Mouse (Mus musculus) heart, adult 2 months (tissue): Measurements from ENCODE around the gene Hes7.

Source experiments
- CTCF ChIP-seq: fragments of 200-600 bp; IDR thresholded peaks from 2 replicates; pipeline ENCODE4 v1.8.1; 2022; ENCODE audit warnings: antibody characterized with exemption, mild to moderate bottlenecking, moderate library complexity
- POLR2A ChIP-seq: fragments of 200-500 bp; IDR thresholded peaks from 2 replicates; pipeline ENCODE4 v1.6.1; 2011; ENCODE audit warnings: mild to moderate bottlenecking, low read depth, low read length, control low read depth; ENCODE audit not compliant: insufficient read depth

DNA sequence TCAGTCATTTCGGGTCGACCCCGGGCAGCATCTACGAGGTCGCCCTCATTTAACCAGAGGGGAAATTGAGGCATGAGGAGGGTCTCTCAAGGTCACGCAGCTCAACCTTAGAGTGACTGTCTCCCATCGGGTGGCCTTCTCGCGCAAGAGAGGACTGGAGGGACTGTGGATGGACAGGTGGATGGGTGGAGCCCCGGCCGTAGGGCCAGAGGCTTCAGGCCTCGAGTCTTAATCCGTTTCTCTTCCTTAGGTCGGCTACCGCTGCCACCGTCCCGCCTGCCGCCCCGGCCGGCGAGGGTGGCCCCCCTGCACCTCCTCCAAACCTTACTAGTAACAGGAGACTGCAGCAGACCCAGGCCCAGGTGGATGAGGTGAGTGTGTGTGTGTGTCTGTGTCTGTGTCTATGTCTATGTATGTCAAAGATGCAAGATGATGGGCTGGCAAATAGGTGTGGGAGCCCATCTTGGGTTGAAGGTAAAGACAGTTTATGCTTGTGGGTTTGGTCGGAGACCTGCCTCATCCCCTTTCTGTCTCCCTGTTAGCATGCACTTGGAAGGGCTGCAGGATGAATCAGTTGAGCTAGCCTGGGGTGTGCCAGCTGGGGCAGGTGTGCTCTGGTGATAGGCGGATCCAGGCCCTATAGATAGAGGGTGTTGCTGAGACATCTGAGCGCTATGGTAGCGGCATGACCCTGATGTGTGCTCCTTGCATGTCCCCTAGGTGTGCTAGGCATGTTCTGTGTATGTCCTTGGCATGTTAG, 31.2 kb upstream of the Hes7 start:
- TF ChIP-seq POLR2A (no peak), CTCF (no peak)
